Mouse (Mus musculus) testis, adult 2 months (tissue): Measurements from ENCODE around the gene Miox.

Experiments used
- CTCF ChIP-seq: fragments of 200-500 bp; IDR thresholded peaks from 2 replicates; pipeline ENCODE4 v1.5.1; 2012; ENCODE audit warnings: low read depth, mild to moderate bottlenecking, inconsistent platforms, low read length, moderate library complexity; ENCODE audit not compliant: control insufficient read depth, insufficient read depth, insufficient replicate concordance
- POLR2A ChIP-seq: fragments of 200-500 bp; IDR thresholded peaks from 2 replicates; pipeline ENCODE4 v1.6.1; 2012; ENCODE audit warnings: low read depth, mild to moderate bottlenecking, inconsistent platforms, low read length, moderate library complexity; ENCODE audit not compliant: control insufficient read depth

GRCm38 (mm10) chr15:89300180-89300579 lies 34.0 kb upstream of the Miox start:
- TF ChIP-seq CTCF = no peak
- no peak for TF ChIP-seq POLR2A
